Mouse (Mus musculus) midbrain, embryonic 15.5 days (tissue): ENCODE data around the gene Tspan9. TPM values are rescaled to one million over a fixed set of nuclear protein-coding genes. Genes with fewer than 3 reads are reported as not detected.

Experiments used
- ATAC-seq: fragments of 200-750 bp; cut with Nextera tagmentation; replicated peaks from 2 replicates; pipeline ENCODE4 v1.8.0; 2017; ENCODE audit warnings: moderate TSS enrichment
- H3K27ac ChIP-seq: fragments of 300-500 bp; sonication (generic); 2 replicates; pipeline ENCODE4 v1.5.1; 2015; ENCODE audit warnings: mild to moderate bottlenecking, inconsistent platforms
- H3K27me3 ChIP-seq: fragments of 300-500 bp; sonication (generic); replicated peaks from 2 replicates; pipeline ENCODE4 v1.6.1; 2015; ENCODE audit warnings: inconsistent platforms
- H3K36me3 ChIP-seq: fragments of 300-500 bp; sonication (generic); replicated peaks from 2 replicates; pipeline ENCODE4 v1.6.1; 2015; ENCODE audit warnings: inconsistent platforms
- H3K4me1 ChIP-seq: fragments of 300-500 bp; sonication (generic); 2 replicates; pipeline ENCODE4 v1.6.1; 2015; ENCODE audit warnings: inconsistent platforms
- H3K4me2 ChIP-seq: fragments of 300-500 bp; sonication (generic); 2 replicates; pipeline ENCODE4 v1.6.1; 2015; ENCODE audit warnings: inconsistent platforms, mild to moderate bottlenecking, moderate library complexity
- H3K4me3 ChIP-seq: fragments of 300-500 bp; sonication (generic); 2 replicates; pipeline ENCODE4 v1.5.1; 2015; ENCODE audit warnings: mild to moderate bottlenecking, inconsistent platforms
- H3K9ac ChIP-seq: fragments of 300-500 bp; sonication (generic); 2 replicates; pipeline ENCODE4 v1.6.1; 2015; ENCODE audit warnings: mild to moderate bottlenecking, inconsistent platforms
- H3K9me3 ChIP-seq: fragments of 300-500 bp; sonication (generic); 2 replicates; pipeline ENCODE4 v1.6.1; 2016; ENCODE audit warnings: inconsistent platforms
- WGBS: fragments of 180-500 bp; shearing (Covaris S2); methylation state at CpG from one replicate; pipeline ENCODE4 v1.1.7; 2015; ENCODE audit warnings: mixed read lengths; 5-methylcytosine and 5-hydroxymethylcytosine counted together
- polyA plus RNA-seq: library from polyadenylated mRNA; unstranded; fragments of >200 nt; fragmentation: Nextera tagmentation; extraction: Ambion mirVana; gene quantifications from 2 replicates; pipeline ENCODE4 v1.2.1, GENCODE M21; 2015

The Tspan9 gene
- polyA plus RNA-seq, 1 experiment from 2014 or later = 33.9 TPM

DNA sequence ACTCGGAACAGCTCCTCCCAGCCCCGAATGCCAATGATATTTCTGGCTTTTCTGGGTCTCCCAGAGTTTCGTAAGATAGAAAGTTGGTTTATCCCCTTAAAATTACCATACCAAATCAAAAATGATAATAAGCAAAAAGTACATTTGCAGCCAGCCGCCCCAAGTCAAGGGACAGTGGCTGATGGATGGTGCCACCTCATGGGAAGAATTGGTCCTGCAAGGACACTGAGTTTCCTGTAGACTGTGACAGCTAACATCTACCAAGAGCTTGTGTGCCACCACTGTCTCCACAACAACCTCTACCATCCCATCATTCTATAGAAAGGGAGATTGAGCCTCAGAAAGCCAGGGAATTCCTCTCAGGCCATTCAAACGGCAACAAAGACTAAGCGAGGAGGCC lies 2.4 kb upstream of the Tspan9 start:
- no peaks in the 10 kb centered on the region for H3K36me3 ChIP-seq
- 64% methylated on average over 6 of the region's 6 CpGs for WGBS
- peaks cover 17% of the 10 kb centered on the region for H3K4me1 ChIP-seq
- H3K27ac ChIP-seq = no peak overlapping the region
- no peaks in the 10 kb centered on the region for H3K9me3 ChIP-seq
- ATAC-seq = no peak
- no peaks in the 10 kb centered on the region for H3K27me3 ChIP-seq
- no peak overlapping the region for H3K9ac ChIP-seq
- H3K4me3 ChIP-seq = no peak overlapping the region
- no peak overlapping the region for H3K4me2 ChIP-seq

GRCm38 (mm10) chr6:128142369-128143278 lies 770 bp downstream of the Tspan9 start:
- peak overlapping the region; percentile 39; the same call in 1 of the 2 replicates for H3K27ac ChIP-seq
- 6% methylated on average over 20 of the region's 20 CpGs for WGBS
- peak overlapping the region; percentile 66 for H3K4me3 ChIP-seq
- no peaks in the 10 kb centered on the region for H3K36me3 ChIP-seq
- peaks cover 17% of the 10 kb centered on the region for H3K4me1 ChIP-seq
- H3K4me2 ChIP-seq = peak overlapping the region; percentile 71
- H3K9me3 ChIP-seq = no peaks in the 10 kb centered on the region
- ATAC-seq = peak; percentile 71
- H3K27me3 ChIP-seq = no peaks in the 10 kb centered on the region
- peak overlapping the region; percentile 67 for H3K9ac ChIP-seq

- no peak for ATAC-seq
- no peaks in the 10 kb centered on the region for H3K9me3 ChIP-seq
- 64% methylated on average over 6 of the region's 6 CpGs for WGBS
- H3K4me1 ChIP-seq = peaks cover 18% of the 10 kb centered on the region
- H3K36me3 ChIP-seq = no peaks in the 10 kb centered on the region
- H3K9ac ChIP-seq = no peak overlapping the region
- no peak overlapping the region for H3K4me3 ChIP-seq
- H3K27ac ChIP-seq = no peak overlapping the region
- no peaks in the 10 kb centered on the region for H3K27me3 ChIP-seq
- H3K4me2 ChIP-seq = no peak overlapping the region
Observed at GRCm38 (mm10) chr6:128140724-128141123, 2.7 kb downstream of the Tspan9 start.

GRCm38 (mm10) chr6:128137855-128138254 lies 5.5 kb downstream of the Tspan9 start:
- H3K4me2 ChIP-seq = no peak overlapping the region
- H3K4me3 ChIP-seq = no peak overlapping the region
- no peaks in the 10 kb centered on the region for H3K36me3 ChIP-seq
- 93% methylated on average over 4 of the region's 4 CpGs for WGBS
- H3K9ac ChIP-seq = no peak overlapping the region
- peaks cover 12% of the 10 kb centered on the region for H3K4me1 ChIP-seq
- H3K27me3 ChIP-seq = no peaks in the 10 kb centered on the region
- H3K9me3 ChIP-seq = no peaks in the 10 kb centered on the region
- H3K27ac ChIP-seq = no peak overlapping the region
- no peak for ATAC-seq

DNA sequence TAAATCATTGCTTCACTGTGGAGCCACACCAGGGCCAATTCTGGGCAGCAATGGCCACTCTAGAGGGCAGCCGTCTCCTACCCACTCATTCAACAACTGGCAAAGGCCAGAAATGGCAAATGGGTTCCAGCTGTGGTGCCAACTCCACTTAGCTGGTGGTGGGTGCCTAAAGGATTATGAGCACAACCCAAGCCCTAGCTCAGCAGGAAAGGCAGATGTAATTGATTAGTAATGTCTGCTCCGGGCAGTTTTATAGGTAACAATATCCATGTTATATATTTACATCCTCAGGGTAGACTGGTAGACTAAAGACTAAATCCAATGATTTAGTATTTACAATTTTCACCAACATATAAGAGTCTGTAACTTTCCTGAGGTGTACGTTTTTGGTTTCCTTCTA lies 6.7 kb downstream of the Tspan9 start:
- WGBS = 92% methylated on average over 3 of the region's 3 CpGs
- Histone ChIP-seq H3K4me3 (no peak overlapping the region), H3K4me1 (peaks cover 7% of the 10 kb centered on the region; the same call in 1 of the 2 replicates), H3K36me3 (no peaks in the 10 kb centered on the region), H3K9me3 (no peaks in the 10 kb centered on the region), H3K4me2 (no peak overlapping the region), H3K9ac (no peak overlapping the region), H3K27me3 (no peaks in the 10 kb centered on the region), H3K27ac (no peak overlapping the region)
- ATAC-seq = no peak

GRCm38 (mm10) chr6:128135459-128135858 lies 7.9 kb downstream of the Tspan9 start:
- H3K4me1 ChIP-seq = peaks cover 11% of the 10 kb centered on the region; the same call in 1 of the 2 replicates
- H3K4me2 ChIP-seq = no peak overlapping the region
- no peak overlapping the region for H3K27ac ChIP-seq
- no peaks in the 10 kb centered on the region for H3K36me3 ChIP-seq
- no peak overlapping the region for H3K9ac ChIP-seq
- H3K27me3 ChIP-seq = no peaks in the 10 kb centered on the region
- 38% methylated on average over 5 of the region's 5 CpGs for WGBS
- H3K9me3 ChIP-seq = no peaks in the 10 kb centered on the region
- no peak overlapping the region for H3K4me3 ChIP-seq
- ATAC-seq = no peak

DNA sequence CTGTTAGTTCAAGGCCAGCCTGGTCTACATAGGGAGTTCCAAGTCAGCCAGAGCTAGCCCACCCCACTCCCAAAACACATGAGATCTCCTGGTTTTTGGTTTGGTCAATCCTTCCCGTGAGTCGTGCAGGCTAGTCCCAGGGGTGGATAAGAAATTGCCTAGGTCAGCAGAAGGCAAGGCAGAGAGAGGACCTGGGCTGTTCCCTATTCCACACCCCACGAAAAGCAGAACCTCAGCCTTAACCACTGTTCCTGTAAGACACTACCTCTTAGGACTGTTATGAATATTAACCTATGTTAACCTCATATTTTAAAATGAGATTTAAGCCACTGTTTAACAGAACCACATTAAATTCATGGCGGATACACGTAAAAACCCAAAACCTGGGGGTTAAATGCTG lies 8.4 kb downstream of the Tspan9 start:
- Histone ChIP-seq H3K27me3 (no peaks in the 10 kb centered on the region), H3K36me3 (no peaks in the 10 kb centered on the region), H3K9me3 (no peaks in the 10 kb centered on the region), H3K4me3 (no peak overlapping the region), H3K4me2 (no peak overlapping the region), H3K9ac (no peak overlapping the region), H3K4me1 (peaks cover 11% of the 10 kb centered on the region; the same call in 1 of the 2 replicates), H3K27ac (no peak overlapping the region)
- no peak for ATAC-seq
- WGBS = 82% methylated on average over 5 of the region's 5 CpGs

GRCm38 (mm10) chr6:128134196-128134924 lies 9.0 kb downstream of the Tspan9 start:
- H3K27ac ChIP-seq = no peak overlapping the region
- no peak for ATAC-seq
- no peak overlapping the region for H3K4me2 ChIP-seq
- H3K27me3 ChIP-seq = no peaks in the 10 kb centered on the region
- no peak overlapping the region for H3K9ac ChIP-seq
- 46% methylated on average over 8 of the region's 8 CpGs for WGBS
- H3K9me3 ChIP-seq = no peaks in the 10 kb centered on the region
- H3K4me1 ChIP-seq = peaks cover 15% of the 10 kb centered on the region
- H3K4me3 ChIP-seq = no peak overlapping the region
- no peaks in the 10 kb centered on the region for H3K36me3 ChIP-seq

- Histone ChIP-seq H3K4me3 (no peak overlapping the region), H3K27ac (no peak overlapping the region), H3K9ac (no peak overlapping the region), H3K4me2 (no peak overlapping the region), H3K27me3 (no peaks in the 10 kb centered on the region), H3K9me3 (no peaks in the 10 kb centered on the region), H3K36me3 (no peaks in the 10 kb centered on the region), H3K4me1 (peaks cover 19% of the 10 kb centered on the region)
- no peak for ATAC-seq
- WGBS = 76% methylated on average over 10 of the region's 10 CpGs
Observed at GRCm38 (mm10) chr6:128133679-128134191, 9.7 kb downstream of the Tspan9 start.

- Histone ChIP-seq H3K27me3 (no peaks in the 10 kb centered on the region), H3K9me3 (no peaks in the 10 kb centered on the region), H3K4me1 (peaks cover 19% of the 10 kb centered on the region), H3K9ac (no peak overlapping the region), H3K4me3 (no peak overlapping the region), H3K36me3 (no peaks in the 10 kb centered on the region), H3K27ac (no peak overlapping the region), H3K4me2 (no peak overlapping the region)
- WGBS = 84% methylated on average over 6 of the region's 6 CpGs
- ATAC-seq = no peak
Observed at GRCm38 (mm10) chr6:128132581-128132980, 10.8 kb downstream of the Tspan9 start.

- H3K4me3 ChIP-seq = no peak overlapping the region
- no peaks in the 10 kb centered on the region for H3K36me3 ChIP-seq
- no peak overlapping the region for H3K9ac ChIP-seq
- 49% methylated on average over 2 of the region's 2 CpGs for WGBS
- H3K9me3 ChIP-seq = no peaks in the 10 kb centered on the region
- no peak for ATAC-seq
- H3K27me3 ChIP-seq = no peaks in the 10 kb centered on the region
- H3K4me1 ChIP-seq = peaks cover 22% of the 10 kb centered on the region
- H3K4me2 ChIP-seq = no peak overlapping the region
- no peak overlapping the region for H3K27ac ChIP-seq
Observed at GRCm38 (mm10) chr6:128131390-128131789, 12.0 kb downstream of the Tspan9 start.

- Histone ChIP-seq H3K9me3 (no peaks in the 10 kb centered on the region), H3K4me1 (peaks cover 21% of the 10 kb centered on the region), H3K36me3 (no peaks in the 10 kb centered on the region), H3K27ac (no peak overlapping the region), H3K9ac (no peak overlapping the region), H3K4me3 (no peak overlapping the region), H3K27me3 (no peaks in the 10 kb centered on the region), H3K4me2 (no peak overlapping the region)
- 65% methylated on average over 4 of the region's 4 CpGs for WGBS
- ATAC-seq = no peak
Observed at GRCm38 (mm10) chr6:128130686-128131085, 12.7 kb downstream of the Tspan9 start.
